Mouse (Mus musculus) bone marrow macrophage, adult 2 months (primary cell): ENCODE measurements around the gene Hist1h3g.

Source experiments
- CTCF ChIP-seq: IDR thresholded peaks from 2 replicates; pipeline ENCODE4 v1.5.1; 2012; ENCODE audit warnings: low read depth, mild to moderate bottlenecking, low read length, moderate library complexity
- POLR2A ChIP-seq: IDR thresholded peaks from 2 replicates; pipeline ENCODE4 v1.6.1; 2012; ENCODE audit warnings: mild to moderate bottlenecking, low read depth, low read length, borderline replicate concordance

- TF ChIP-seq CTCF (no peak), POLR2A (no peak)
These were observed 44.4 kb upstream of the Hist1h3g start for GRCm38 (mm10) chr13:23490863-23491262.
